Mouse (Mus musculus) olfactory bulb, adult 2 months (tissue): ENCODE results near the gene Slc24a4.

ENCODE experiments used
- CTCF ChIP-seq: fragments of 200-500 bp; IDR thresholded peaks from 2 replicates; pipeline ENCODE4 v1.5.1; 2012; ENCODE audit warnings: low read depth, mild to moderate bottlenecking, low read length, moderate library complexity; ENCODE audit not compliant: insufficient read depth
- POLR2A ChIP-seq: fragments of 200-500 bp; IDR thresholded peaks from 2 replicates; pipeline ENCODE4 v1.6.1; 2012; ENCODE audit warnings: mild to moderate bottlenecking, low read depth, low read length, moderate library complexity; ENCODE audit not compliant: insufficient read depth

GRCm38 (mm10) chr12:102284267-102284610 is 155.7 kb downstream of the Slc24a4 start:
- TF ChIP-seq POLR2A, result no peak
- no peak for TF ChIP-seq CTCF
